Mouse (Mus musculus) left cerebral cortex, adult 6 months (tissue): ENCODE measurements around the gene Krtap17-1. TPM values are rescaled to one million over a fixed set of nuclear protein-coding genes. Genes with fewer than 3 reads are reported as not detected.

Experiments
- long read RNA-seq, 2 experiments: library from polyadenylated mRNA; unstranded; transcript quantifications; one replicate each; pipeline ENCODE4 v2.0.0; 2019 to 2020
- polyA plus RNA-seq: library from polyadenylated mRNA; unstranded; fragments of <200 nt; fragmentation: Nextera tagmentation; gene quantifications from 2 replicates; pipeline ENCODE4 v1.2.3, GENCODE M21; 2021

The Krtap17-1 gene
- polyA plus RNA-seq: not detected in 2 replicates
- long read RNA-seq, experiment 1, partial matches to known transcripts: 0 of 1 reads
- long read RNA-seq, experiment 1, other reads (novel, unspliced or antisense): 0 of 1 reads
- long read RNA-seq, experiment 2: 0 reads

GRCm38 (mm10) chr11:99993620-99994383 lies at the start of gene Krtap17-1:
Krtap17-1 (minus strand) TSS chr11:99993994.

GRCm38 (mm10) chr11:100041454-100041853 lies 47.7 kb upstream of the Krtap17-1 start, which contains the start of gene Krt34:
Krt34 (minus strand) TSS chr11:100041554.

DNA sequence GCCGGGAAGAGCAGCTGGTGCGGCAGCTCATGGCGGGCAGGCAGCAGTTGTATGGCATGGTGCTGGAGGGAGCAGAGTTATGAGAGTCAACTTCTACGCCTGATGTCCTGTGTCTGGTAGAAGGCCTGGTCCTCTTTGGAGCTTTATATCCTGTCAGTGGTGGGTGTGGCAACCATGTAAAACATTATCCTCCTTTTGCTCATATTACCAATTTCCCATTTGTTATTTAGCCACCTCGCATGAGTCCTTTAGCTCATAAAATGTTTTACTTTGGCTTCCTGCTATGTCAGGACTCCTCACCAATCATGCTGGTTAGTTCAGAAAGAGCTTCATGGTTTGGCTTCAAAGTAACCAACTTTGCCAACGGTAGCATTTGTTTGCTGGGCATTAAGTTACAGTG lies 36.0 kb upstream of the Krtap17-1 start, which contains the start of gene Krt33b:
Gene Krt33b, minus strand, starts transcription at position 101 of the 400 bp plus-strand sequence.

GRCm38 (mm10) chr11:100016112-100016511 lies 22.3 kb upstream of the Krtap17-1 start, which contains the start of gene Krt33a:
Krt33a (minus strand) TSS chr11:100016212.

DNA sequence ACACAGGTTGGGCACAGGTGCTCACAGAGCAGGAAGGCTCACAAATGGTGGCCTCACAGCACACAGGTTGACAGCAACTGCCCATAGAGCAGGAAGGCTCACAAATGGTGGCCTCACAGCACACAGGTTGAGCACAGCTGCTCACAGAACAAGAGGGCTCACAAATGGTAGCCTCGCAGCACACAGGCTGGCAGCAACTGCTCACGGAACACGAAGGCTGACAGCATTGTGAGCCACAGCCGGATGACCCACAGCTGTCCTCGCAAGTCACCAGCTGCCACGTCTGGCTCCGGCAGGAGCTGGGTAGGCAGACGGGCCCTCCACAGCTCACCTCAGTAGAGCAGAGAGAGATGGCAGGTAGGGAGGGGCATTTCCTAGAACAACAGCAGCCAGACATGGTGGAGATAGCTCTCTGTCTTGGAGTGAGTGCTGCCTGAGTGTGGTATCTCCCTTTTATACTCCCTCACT lies 7.6 kb downstream of the Krtap17-1 start, which contains the start of gene Krtap16-1:
Gene Krtap16-1, minus strand, starts transcription at position 418 of the 468 bp plus-strand sequence.

GRCm38 (mm10) chr11:99978953-99979352 lies 14.8 kb downstream of the Krtap17-1 start, which contains the start of gene Krtap29-1:
Krtap29-1 (minus strand) TSS chr11:99979053.

DNA sequence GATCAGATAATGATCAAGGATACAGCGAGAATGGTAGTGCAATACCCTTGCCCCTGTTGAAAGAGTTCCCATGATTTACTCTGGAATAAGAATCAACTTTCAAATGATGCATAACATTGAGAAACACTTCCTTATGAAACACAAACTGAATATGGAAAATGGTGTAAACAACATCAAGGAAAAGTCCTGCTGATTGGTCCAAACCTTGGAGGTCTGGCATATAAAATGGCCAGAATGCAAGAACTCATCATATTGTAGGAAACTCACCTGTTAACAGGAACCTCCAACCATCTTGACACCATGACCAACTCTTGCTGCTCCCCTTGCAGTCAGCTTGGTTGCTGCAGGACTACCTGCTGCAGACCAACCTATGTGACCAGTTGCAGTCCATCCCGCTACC lies 45.6 kb downstream of the Krtap17-1 start, which contains the start of gene Krtap9-5:
Gene Krtap9-5, plus strand, starts transcription at position 301 of the 400 bp plus-strand sequence.

Other genes with a start within 250 kb of the Krtap17-1 start
- gene Gm11595, start 221.1 kb downstream of the Krtap17-1 start, polyA plus RNA-seq: not detected in 2 replicates
- gene Krtap4-8, start 213.3 kb downstream of the Krtap17-1 start, polyA plus RNA-seq: not detected in 2 replicates
- gene Krtap4-9, start 208.8 kb downstream of the Krtap17-1 start, polyA plus RNA-seq: not detected in 2 replicates
- not detected in 2 replicates for gene Gm11596, start 200.5 kb downstream of the Krtap17-1 start, polyA plus RNA-seq
- not detected in 2 replicates for gene Gm11569, start 195.1 kb downstream of the Krtap17-1 start, polyA plus RNA-seq
- gene Gm11554, start 189.5 kb downstream of the Krtap17-1 start, polyA plus RNA-seq: not detected in 2 replicates
- not detected in 2 replicates for gene Krtap4-13, start 184.1 kb downstream of the Krtap17-1 start, polyA plus RNA-seq
- gene Gm11564, start 178.3 kb downstream of the Krtap17-1 start, polyA plus RNA-seq: not detected in 2 replicates
- not detected in 2 replicates for gene 2300003K06Rik, start 155.9 kb downstream of the Krtap17-1 start, polyA plus RNA-seq
- not detected in 2 replicates for gene Krtap4-16, start 142.4 kb downstream of the Krtap17-1 start, polyA plus RNA-seq
- gene Gm11568, start 136.1 kb downstream of the Krtap17-1 start, polyA plus RNA-seq: not detected in 2 replicates
- not detected in 2 replicates for gene Gm11559, start 129.5 kb downstream of the Krtap17-1 start, polyA plus RNA-seq
- not detected in 2 replicates for gene Krtap9-1, start 120.6 kb downstream of the Krtap17-1 start, polyA plus RNA-seq
- not detected in 2 replicates for gene Gm11567, start 114.8 kb downstream of the Krtap17-1 start, polyA plus RNA-seq
- gene Krtap31-1, start 86.1 kb downstream of the Krtap17-1 start, polyA plus RNA-seq: not detected in 2 replicates
- gene Gm11565, start 79.2 kb downstream of the Krtap17-1 start, polyA plus RNA-seq: not detected in 2 replicates
- not detected in 2 replicates for gene Krtap31-2, start 57.7 kb downstream of the Krtap17-1 start, polyA plus RNA-seq
- gene Krtap9-5, start 45.5 kb downstream of the Krtap17-1 start, polyA plus RNA-seq: not detected in 2 replicates
- gene Krtap29-1, start 14.9 kb downstream of the Krtap17-1 start, polyA plus RNA-seq: not detected in 2 replicates
- not detected in 2 replicates for gene Krtap16-1, start 7.4 kb downstream of the Krtap17-1 start, polyA plus RNA-seq
- not detected in 2 replicates for gene Krt33a, start 22.2 kb upstream of the Krtap17-1 start, polyA plus RNA-seq
- not detected in 2 replicates for gene Krt33b, start 35.9 kb upstream of the Krtap17-1 start, polyA plus RNA-seq
- gene Krt34, start 47.6 kb upstream of the Krtap17-1 start, polyA plus RNA-seq: not detected in 2 replicates
- gene Krt31, start 56.6 kb upstream of the Krtap17-1 start, polyA plus RNA-seq: 0.16 TPM in 1 of 2 replicates, not detected in the other
- not detected in 2 replicates for gene Krt32, start 94.2 kb upstream of the Krtap17-1 start, polyA plus RNA-seq
- gene Krt35, start 102.2 kb upstream of the Krtap17-1 start, polyA plus RNA-seq: not detected in 2 replicates
- not detected in 2 replicates for gene Krt36, start 111.6 kb upstream of the Krtap17-1 start, polyA plus RNA-seq
- gene Krt13, start 127.6 kb upstream of the Krtap17-1 start, polyA plus RNA-seq: not detected in 2 replicates
- 0.11 and 0.40 TPM in 2 replicates for gene Krt15, start 141.9 kb upstream of the Krtap17-1 start, polyA plus RNA-seq
- not detected in 2 replicates for gene Krt19, start 154.7 kb upstream of the Krtap17-1 start, polyA plus RNA-seq
- gene Krt9, start 199.3 kb upstream of the Krtap17-1 start, polyA plus RNA-seq: 0.22 and 0.24 TPM in 2 replicates
- not detected in 2 replicates for gene Krt14, start 213.6 kb upstream of the Krtap17-1 start, polyA plus RNA-seq